Mouse (Mus musculus): ENCODE results near the gene Agap2. TPM values are rescaled to one million over a fixed set of nuclear protein-coding genes. Genes with fewer than 3 reads are reported as not detected.

The Agap2 gene
- 100 to 1,000 TPM; 384 to 394 TPM for total RNA-seq (2021)

GRCm38 (mm10) chr10:127075080-127075479 is at the start of gene Agap2:
Gene Agap2 (plus strand): TSS chr10:127075284.
- intact Hi-C loops (cut with DNase I): no loop called here
- no peak for DNase-seq

DNA sequence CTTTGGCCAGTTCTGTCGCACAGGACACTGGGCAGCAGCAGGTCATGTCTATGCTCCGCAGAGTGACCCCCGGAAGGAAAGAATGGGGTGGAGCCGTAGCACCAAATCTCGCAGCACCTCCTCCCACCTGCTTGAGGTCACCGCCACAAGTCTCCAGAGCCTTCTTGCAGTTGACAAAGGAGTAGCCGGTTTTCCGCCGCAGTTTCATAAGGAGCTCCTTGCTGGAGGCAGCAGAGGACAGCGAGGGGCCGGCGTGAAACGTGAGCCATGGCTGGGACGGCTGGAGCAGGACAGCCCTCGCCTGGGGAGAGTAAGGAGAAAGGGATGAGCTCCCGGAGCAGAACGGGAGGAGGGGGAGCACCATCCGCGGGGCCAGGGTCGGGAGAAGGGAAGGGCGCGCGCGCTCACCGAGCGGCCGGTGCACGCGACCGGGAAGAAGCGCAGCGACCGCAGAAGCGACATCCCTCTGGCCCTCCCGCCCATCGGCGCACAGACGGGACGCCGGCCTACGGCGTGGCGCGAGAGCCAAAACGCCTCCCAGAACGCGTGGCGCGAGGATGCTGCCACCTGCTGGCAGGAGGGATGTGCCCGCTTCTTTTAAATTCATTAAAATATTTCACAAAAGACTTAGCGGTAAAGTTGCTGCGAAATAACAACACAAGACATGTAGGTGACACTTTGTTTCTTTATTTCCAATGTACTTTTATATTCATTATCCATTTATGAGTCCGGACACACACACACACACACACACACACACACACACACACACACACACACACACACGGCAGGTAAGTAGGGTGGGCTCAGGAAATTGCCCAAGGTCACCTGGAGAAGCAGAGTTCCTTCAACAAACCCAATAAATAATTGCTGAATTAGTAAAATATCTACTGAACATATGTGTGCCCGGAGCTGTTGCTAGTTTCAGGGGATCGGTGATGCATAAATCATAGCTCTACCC is 44.5 kb upstream of the Agap2 start, which contains the start of gene Tsfm:
Tsfm (minus strand) TSS at position 505 of the 961 bp plus-strand sequence.
- intact Hi-C loops (cut with DNase I): loop anchor here (5.0 kb wide), 1 partner anchor 113 kb away; no protein-coding TSS in a partner anchor
- DNase-seq: peak; percentile 94

GRCm38 (mm10) chr10:127033301-127033741 is 41.8 kb upstream of the Agap2 start:
- DNase-seq: no peak
- intact Hi-C loops (cut with DNase I): loop anchor here (5.0 kb wide), 1 partner anchor 116 kb away; no protein-coding TSS in a partner anchor

DNA sequence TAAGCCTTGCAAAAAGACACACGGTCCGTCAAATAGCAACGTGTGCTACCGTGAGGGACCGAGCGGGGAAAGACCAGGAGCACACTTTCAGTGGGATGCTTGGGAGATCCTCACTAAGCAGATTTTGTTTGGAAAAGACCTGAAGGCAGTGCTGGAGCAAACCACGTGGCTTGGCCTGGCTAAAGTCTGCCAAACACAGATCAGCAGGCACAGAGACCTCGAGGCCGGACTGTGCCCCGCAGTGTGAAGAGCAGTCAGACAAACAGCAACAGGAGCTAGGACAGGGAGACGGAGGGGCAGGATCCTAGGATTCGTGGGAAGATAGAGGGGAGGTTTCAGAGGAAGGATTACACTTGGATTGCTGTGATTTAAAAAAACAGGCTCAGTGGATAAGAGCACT is 38.8 kb upstream of the Agap2 start:
- intact Hi-C loops (cut with DNase I): no loop called here
- no peak for DNase-seq

GRCm38 (mm10) chr10:127037641-127038040 is 37.4 kb upstream of the Agap2 start:
- DNase-seq: no peak
- intact Hi-C loops (cut with DNase I): no loop called here

DNA sequence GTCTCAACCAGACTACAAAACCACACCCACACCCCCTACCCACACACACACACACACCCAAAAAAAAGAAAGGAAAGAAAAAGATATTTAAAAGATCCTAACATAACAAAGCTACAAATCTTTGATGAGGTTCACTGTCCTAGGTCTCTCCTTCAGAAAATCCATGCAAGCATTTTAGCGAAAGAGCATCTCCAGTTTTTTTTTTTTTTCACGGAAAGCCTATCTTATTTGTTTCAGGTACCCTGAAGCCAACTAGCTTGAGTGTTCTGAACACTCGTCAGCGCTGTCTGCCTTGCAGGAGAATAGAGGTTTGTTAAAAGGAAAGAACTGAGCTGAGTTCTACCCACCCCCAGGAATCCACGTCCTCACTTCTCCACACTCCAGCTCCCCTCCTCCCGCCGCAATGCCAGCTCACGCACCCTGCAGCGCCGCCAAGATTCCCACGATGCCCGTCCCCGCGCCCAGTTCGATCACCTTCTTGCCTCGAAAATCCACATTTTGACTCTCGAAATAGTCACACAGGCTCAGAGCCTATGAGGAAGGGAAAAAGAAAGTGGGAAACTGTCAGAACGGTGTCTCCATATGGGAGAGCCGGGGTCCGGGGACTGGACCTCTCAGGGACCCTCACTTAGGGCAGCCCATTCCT is 34.4 kb upstream of the Agap2 start:
- no peak for DNase-seq
- intact Hi-C loops (cut with DNase I): no loop called here

- DNase-seq: peak; percentile 43
- intact Hi-C loops (cut with DNase I): no loop called here
Measured at GRCm38 (mm10) chr10:127041274-127041766, 33.8 kb upstream of the Agap2 start, which contains the start of the genes Mettl1 and Eef1akmt3. Gene Mettl1 (plus strand): TSS chr10:127041414. Gene Eef1akmt3 (minus strand): TSS chr10:127041513.

DNA sequence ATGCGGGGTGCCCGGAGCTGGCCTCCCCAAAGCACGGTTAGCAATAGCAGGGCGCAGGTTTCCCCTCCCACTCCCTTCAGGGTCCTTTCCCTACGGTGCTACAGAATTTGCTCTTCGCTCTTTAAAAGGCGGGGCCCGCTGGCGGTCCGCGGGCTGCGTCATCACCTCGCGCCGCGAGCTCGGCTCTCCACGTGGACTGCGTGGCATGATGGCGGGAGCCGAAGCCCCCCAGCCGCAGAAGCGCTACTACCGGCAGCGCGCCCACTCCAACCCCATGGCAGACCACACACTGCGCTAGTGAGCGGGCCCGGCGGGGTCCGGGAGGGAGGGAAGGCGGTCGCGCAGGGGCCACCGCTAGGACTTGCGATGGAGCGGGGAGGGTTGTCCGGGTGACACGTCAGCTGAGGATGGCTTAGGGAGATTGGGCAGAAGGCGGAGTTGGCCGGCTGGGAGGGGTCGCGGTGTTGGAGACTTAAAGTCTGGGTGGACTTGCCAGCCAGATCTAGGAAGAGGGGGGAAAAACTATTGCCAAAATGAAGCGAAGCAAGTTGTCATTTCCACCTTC is 33.2 kb upstream of the Agap2 start:
- intact Hi-C loops (cut with DNase I): no loop called here
- peak; percentile 91 for DNase-seq

DNA sequence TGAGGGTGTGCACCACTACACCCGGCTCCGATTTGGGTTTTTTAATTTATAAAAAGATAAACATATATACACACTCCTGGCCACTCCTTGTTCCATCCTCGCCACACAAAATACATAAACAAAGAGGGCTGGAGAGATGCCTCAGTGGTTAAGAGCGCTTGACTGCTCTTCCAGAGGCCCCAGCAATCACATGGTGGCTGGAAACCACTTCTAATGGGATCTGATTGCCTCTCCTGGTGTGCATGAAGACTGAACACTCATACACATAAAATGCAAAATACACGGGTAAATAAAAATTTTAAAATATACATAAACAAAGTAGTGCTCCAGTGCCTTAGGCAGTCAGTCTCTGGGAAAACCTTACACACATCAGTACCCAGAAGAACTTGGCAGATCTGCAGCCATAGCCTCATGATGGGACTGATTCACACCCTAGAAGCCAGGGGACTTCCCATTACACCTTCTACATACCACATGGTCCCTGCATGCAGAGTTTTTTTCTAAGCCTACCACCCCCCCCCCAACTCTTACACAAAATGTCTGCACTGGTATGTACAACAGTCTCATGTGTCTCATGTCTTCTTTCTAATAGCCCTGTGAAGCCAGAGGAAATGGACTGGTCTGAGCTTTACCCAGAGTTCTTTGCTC is 32.5 kb upstream of the Agap2 start:
- intact Hi-C loops (cut with DNase I): no loop called here
- no peak for DNase-seq

- intact Hi-C loops (cut with DNase I): no loop called here
- DNase-seq: no peak
Measured at GRCm38 (mm10) chr10:127043187-127043586, 31.9 kb upstream of the Agap2 start.

- DNase-seq: no peak
- intact Hi-C loops (cut with DNase I): no loop called here
Measured at GRCm38 (mm10) chr10:127047954-127048353, 27.1 kb upstream of the Agap2 start, which contains the start of gene Cyp27b1. Gene Cyp27b1 (plus strand): TSS chr10:127048250.

GRCm38 (mm10) chr10:127048608-127049394 is 26.3 kb upstream of the Agap2 start:
- DNase-seq: no peak

GRCm38 (mm10) chr10:127049395-127050118 is 25.5 kb upstream of the Agap2 start:
- no peak for DNase-seq
- intact Hi-C loops (cut with DNase I): no loop called here

More at GRCm38 (mm10) chr10:127048608-127049394, 26.3 kb upstream of the Agap2 start:
- intact Hi-C loops (cut with DNase I): no loop called here

- no peak for DNase-seq
- intact Hi-C loops (cut with DNase I): no loop called here
Measured at GRCm38 (mm10) chr10:127050119-127050474, 25.0 kb upstream of the Agap2 start.

DNA sequence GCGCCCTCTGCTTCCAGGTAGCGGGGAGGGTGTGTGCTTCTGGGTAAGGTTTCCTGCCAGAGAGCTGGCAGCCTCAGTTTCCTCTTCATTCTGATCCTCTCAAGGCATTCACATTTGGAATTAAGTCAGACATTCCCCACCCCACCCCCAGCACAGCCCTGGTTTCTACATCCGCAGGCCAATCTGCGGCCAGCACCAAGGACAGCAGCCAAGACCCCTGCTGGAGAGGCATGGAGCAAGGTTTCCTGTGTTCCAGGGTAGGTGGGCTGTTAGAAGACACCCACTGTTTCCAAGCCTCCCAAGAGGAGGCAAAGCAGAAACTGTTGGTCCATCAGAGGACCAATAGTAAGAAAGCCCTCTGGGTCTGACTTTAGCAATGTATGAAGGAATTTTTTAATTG is 20.4 kb upstream of the Agap2 start:
- intact Hi-C loops (cut with DNase I): no loop called here
- no peak for DNase-seq

DNA sequence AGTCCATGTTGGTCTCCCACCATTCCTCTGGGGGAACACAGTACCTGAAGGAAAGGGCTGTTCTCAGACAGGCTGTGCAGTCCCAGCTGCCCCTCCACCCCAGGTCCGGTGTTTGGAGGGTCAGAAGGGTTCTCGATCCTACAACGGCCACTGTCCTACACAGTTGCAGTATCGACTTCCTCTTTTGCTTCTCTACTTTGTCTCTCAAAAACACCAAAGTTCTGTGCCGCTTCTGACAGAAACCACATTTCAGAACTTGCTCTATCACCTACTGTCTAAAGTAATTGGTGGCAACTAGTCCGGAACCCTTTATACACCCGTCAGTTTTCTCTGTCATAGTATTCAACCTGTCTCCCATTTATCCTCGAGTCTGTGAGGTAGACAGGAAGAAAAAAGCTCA is 19.7 kb upstream of the Agap2 start:
- intact Hi-C loops (cut with DNase I): no loop called here
- DNase-seq: no peak

DNA sequence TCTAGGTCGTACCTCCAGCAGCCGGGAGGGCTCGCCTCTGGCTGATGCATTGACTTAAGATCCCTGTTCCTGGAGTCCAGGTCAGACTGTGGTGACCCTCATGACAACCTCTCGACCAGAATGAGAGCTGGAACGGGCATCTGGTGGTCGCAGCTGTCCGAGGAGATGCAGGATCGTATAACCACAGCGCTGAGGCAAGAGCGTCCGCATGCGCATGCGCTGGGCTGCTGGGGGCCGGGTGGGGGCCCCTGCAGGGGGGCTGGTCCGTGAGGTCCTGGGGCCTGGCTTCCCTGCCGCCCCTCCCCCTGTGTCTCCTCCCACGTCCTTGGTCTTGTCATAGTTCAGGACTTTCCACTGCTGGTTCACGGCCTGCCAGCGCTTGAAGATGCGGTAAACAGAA is 18.6 kb upstream of the Agap2 start:
- DNase-seq: no peak
- intact Hi-C loops (cut with DNase I): no loop called here

DNA sequence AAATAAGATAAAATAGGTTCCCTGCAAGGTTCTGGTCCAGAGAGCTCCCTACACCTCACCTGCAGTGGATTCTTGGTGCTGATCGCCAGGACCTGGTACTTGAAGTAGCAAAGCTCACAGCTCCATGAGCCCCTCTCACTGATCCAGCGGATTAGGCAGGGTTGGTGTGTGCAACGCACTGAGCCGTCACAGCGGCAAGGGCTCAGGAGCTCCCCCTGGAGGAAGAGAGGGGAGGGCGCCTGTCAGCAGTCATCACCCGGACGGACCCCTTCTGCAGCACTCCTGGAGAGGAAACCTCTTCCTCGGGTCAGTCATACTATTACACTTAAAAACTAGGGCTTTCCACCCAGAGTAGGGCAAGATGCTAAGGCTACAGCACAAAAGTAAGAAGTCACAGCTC is 16.9 kb upstream of the Agap2 start:
- intact Hi-C loops (cut with DNase I): no loop called here
- peak; percentile 86 for DNase-seq

GRCm38 (mm10) chr10:127058708-127059107 is 16.4 kb upstream of the Agap2 start:
- intact Hi-C loops (cut with DNase I): no loop called here
- no peak for DNase-seq
